Mouse (Mus musculus) hindbrain, embryonic 11.5 days (tissue): ENCODE measurements around the gene Ica1l. TPM values are rescaled to one million over a fixed set of nuclear protein-coding genes. Genes with fewer than 3 reads are reported as not detected.

ENCODE experiments used
- ATAC-seq: fragments of 200-750 bp; cut with Nextera tagmentation; 2 replicates; pipeline ENCODE4 v1.8.0; 2017; ENCODE audit warnings: mild to moderate bottlenecking, moderate TSS enrichment, moderate library complexity; ENCODE audit not compliant: low FRiP score
- DNase-seq: peaks from one replicate; pipeline ENCODE4 v3.0.0-alpha.2; 2015; ENCODE audit warnings: low spot score
- H3K27ac ChIP-seq: fragments of 300-500 bp; sonication (generic); 2 replicates; pipeline ENCODE4 v1.5.1; 2014; ENCODE audit warnings: mild to moderate bottlenecking, low read depth, low read length
- H3K27me3 ChIP-seq: fragments of 300-500 bp; sonication (generic); 2 replicates; pipeline ENCODE4 v1.6.1; 2014; ENCODE audit warnings: mild to moderate bottlenecking, low read length, moderate library complexity, mixed read lengths; ENCODE audit not compliant: control insufficient read depth, insufficient read depth
- H3K36me3 ChIP-seq: fragments of 300-500 bp; sonication (generic); 2 replicates; pipeline ENCODE4 v1.6.1; 2014; ENCODE audit warnings: mild to moderate bottlenecking, low read length, moderate library complexity, mixed read lengths; ENCODE audit not compliant: control insufficient read depth, insufficient read depth
- H3K4me1 ChIP-seq: fragments of 300-500 bp; sonication (generic); replicated peaks from 2 replicates; pipeline ENCODE4 v1.6.1; 2014; ENCODE audit warnings: low read length, mixed read lengths; ENCODE audit not compliant: control insufficient read depth, insufficient read depth
- H3K4me2 ChIP-seq: fragments of 300-500 bp; sonication (generic); replicated peaks from 2 replicates; pipeline ENCODE4 v1.6.1; 2014; ENCODE audit warnings: mild to moderate bottlenecking, low read depth, low read length
- H3K4me3 ChIP-seq: fragments of 300-500 bp; sonication (generic); 2 replicates; pipeline ENCODE4 v1.5.1; 2014; ENCODE audit warnings: low read depth, low read length
- H3K9ac ChIP-seq: fragments of 300-500 bp; sonication (generic); 2 replicates; pipeline ENCODE4 v1.6.1; 2014; ENCODE audit warnings: low read depth, low read length
- H3K9me3 ChIP-seq: fragments of 300-500 bp; sonication (generic); 2 replicates; pipeline ENCODE4 v1.6.1; 2016; ENCODE audit warnings: low read length; ENCODE audit not compliant: control insufficient read depth
- WGBS: fragments of 180-500 bp; shearing (Covaris S2); extraction: QIAGEN DNeasy Blood & Tissue Kit; methylation state at CpG from one replicate; pipeline ENCODE4 v1.1.7; 2014; 5-methylcytosine and 5-hydroxymethylcytosine counted together
- polyA plus RNA-seq: library from polyadenylated mRNA; unstranded; fragments of >200 nt; fragmentation: Nextera tagmentation; extraction: Ambion mirVana; gene quantifications from 2 replicates; pipeline ENCODE4 v1.2.1, GENCODE M21; 2014

Ica1l gene
- polyA plus RNA-seq, 1 experiment from 2014 or later: 4.5 TPM

DNA sequence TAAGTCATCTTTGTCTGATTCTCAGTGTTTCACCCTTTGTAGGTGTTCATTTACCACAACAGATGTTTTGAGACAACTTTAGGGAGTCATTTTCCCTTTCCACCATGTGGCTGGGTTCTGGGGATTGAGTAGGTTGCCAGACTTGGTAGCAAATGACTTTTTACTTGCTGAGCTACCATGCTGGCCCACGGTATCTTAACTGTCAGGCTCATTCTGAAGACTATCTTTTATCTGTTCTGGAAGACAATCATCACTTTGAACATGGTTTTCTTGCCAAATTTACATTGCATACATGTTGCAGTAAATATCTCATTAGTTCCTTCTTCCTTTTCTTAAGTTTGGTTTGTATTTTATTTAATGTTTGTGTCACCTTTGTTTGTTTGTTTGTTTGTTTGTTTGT, 97.0 kb downstream of the Ica1l start:
- ATAC-seq: no peak
- H3K4me1 ChIP-seq: no peaks in the 10 kb centered on the region
- DNase-seq: no peak
- WGBS: 92% methylated on average over 1 of the region's 1 CpGs
- H3K4me3 ChIP-seq: no peak overlapping the region
- H3K9ac ChIP-seq: no peak overlapping the region
- no peak overlapping the region for H3K4me2 ChIP-seq
- H3K36me3 ChIP-seq: no peaks in the 10 kb centered on the region
- H3K9me3 ChIP-seq: no peaks in the 10 kb centered on the region
- H3K27me3 ChIP-seq: no peaks in the 10 kb centered on the region
- H3K27ac ChIP-seq: no peak overlapping the region

DNA sequence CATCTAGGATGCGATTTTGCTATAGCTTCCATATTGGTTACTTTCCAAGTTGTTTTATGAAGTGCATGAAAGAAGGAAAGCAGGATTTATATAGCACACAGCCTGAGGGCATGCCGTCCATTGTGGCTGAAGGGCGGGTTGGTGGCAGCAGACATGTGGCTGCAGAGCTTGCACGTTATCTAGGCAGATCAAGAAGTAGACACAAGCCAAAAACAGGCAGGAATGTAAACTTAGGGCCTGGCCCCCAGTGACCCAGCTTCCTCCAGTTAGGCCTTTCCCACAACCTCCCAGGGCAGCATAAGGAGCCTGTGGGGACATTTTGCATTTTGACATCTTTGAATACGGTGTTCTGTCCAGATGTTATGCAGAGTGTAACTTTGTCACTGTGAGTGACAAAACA, 99.2 kb downstream of the Ica1l start:
- no peaks in the 10 kb centered on the region for H3K27me3 ChIP-seq
- peak; percentile 4 for DNase-seq
- no peak overlapping the region for H3K4me2 ChIP-seq
- WGBS: 64% methylated on average over 5 of the region's 5 CpGs
- H3K4me1 ChIP-seq: no peaks in the 10 kb centered on the region
- no peak for ATAC-seq
- H3K9ac ChIP-seq: no peak overlapping the region
- H3K4me3 ChIP-seq: no peak overlapping the region
- no peaks in the 10 kb centered on the region for H3K9me3 ChIP-seq
- H3K36me3 ChIP-seq: no peaks in the 10 kb centered on the region
- H3K27ac ChIP-seq: no peak overlapping the region

DNA sequence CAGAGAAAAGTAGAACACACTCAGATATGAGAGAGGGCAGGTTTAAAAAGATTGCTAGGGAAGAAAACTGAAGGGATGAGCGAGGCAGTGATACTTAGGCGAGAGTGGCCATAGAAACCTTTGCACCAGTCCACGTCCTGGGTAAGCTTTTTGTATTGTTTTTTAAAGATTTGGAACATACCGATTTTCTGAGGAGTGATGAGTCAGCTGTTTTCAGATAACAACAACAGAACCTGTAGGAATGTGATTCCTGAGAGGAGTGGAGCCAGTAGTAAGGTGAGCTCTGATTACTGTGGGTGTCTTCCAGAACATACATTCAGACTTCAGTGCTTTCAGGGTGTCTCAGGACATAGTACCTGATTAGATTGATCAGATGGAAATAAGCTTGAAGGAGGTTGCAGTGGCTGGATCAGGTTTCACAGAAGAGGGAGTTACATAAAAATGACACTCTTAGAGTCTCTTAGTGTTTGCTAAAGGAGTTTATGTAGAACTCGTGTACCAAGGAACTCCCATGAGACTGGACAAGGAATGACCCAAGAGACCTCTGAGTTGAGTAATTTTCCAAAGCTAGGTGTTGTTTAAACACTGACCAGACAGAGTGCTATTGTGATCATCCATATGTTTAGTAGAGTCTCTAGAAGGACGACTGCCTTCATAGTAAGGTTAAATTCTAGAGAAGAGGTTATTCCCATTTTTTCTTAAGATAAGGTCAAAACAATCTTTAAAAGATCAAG, 100.8 kb downstream of the Ica1l start:
- no peak overlapping the region for H3K9ac ChIP-seq
- no peak overlapping the region for H3K4me3 ChIP-seq
- H3K36me3 ChIP-seq: no peaks in the 10 kb centered on the region
- no peaks in the 10 kb centered on the region for H3K9me3 ChIP-seq
- H3K4me2 ChIP-seq: no peak overlapping the region
- H3K4me1 ChIP-seq: no peaks in the 10 kb centered on the region
- no peaks in the 10 kb centered on the region for H3K27me3 ChIP-seq
- DNase-seq: no peak
- 80% methylated on average over 6 of the region's 6 CpGs for WGBS
- H3K27ac ChIP-seq: no peak overlapping the region
- ATAC-seq: no peak

DNA sequence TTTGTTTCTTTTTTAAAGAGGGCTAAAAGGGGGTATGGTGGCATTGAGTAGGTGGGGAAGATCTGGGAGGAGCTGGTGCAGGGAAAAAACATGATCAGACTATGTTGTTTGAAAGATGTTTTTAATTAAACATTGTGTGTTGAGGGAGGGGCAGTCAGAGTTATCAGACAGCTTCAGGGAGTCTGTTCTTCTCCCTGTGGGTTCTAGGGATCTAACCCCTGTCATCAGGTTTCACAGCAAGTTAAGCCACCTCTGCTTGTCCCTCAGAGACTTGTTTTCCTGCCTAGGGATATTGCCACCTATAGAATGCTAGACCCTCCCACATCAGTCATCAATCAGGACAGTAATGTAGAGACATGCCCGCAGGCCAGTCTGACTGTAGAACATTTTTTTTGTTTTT, 101.9 kb downstream of the Ica1l start:
- H3K4me3 ChIP-seq: no peak overlapping the region
- no peaks in the 10 kb centered on the region for H3K4me1 ChIP-seq
- no peaks in the 10 kb centered on the region for H3K36me3 ChIP-seq
- H3K9ac ChIP-seq: no peak overlapping the region
- DNase-seq (no peak), ATAC-seq (no peak)
- 91% methylated on average over 1 of the region's 1 CpGs for WGBS
- no peaks in the 10 kb centered on the region for H3K27me3 ChIP-seq
- no peaks in the 10 kb centered on the region for H3K9me3 ChIP-seq
- no peak overlapping the region for H3K4me2 ChIP-seq
- no peak overlapping the region for H3K27ac ChIP-seq

DNA sequence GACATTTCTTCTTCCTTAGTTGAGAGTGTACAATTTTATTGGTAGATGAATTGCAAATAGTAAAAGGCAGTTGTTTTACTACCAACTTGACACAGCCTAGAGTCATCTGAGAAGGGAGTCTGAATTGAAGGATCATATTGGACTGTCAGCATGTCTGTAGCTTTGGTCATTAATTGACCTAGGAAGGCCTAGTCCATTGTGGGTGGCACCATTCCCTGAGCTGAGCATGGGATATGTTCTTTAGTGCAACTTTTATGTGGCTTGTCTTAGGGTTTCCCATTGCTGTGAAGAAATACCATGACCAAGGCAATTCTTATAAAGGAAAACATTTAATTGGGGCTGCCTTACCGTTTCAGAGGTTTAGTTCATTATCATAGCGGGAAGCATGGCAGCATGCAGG, 110.0 kb downstream of the Ica1l start:
- ATAC-seq (no peak), DNase-seq (no peak)
- Histone ChIP-seq H3K36me3 (no peaks in the 10 kb centered on the region), H3K4me2 (no peak overlapping the region), H3K9ac (no peak overlapping the region), H3K4me1 (no peaks in the 10 kb centered on the region), H3K9me3 (no peaks in the 10 kb centered on the region), H3K27ac (no peak overlapping the region), H3K27me3 (no peaks in the 10 kb centered on the region), H3K4me3 (no peak overlapping the region)
- WGBS: 91% methylated on average over 2 of the region's 2 CpGs

Other genes starting within 250 kb of the Ica1l start
- 20.2 and 20.8 TPM in 2 replicates for gene Fam117b, start 130.2 kb downstream of the Ica1l start, polyA plus RNA-seq
- 5.7 and 5.9 TPM in 2 replicates for gene Carf, start 55.1 kb upstream of the Ica1l start, polyA plus RNA-seq
- gene Wdr12, start 55.5 kb upstream of the Ica1l start, polyA plus RNA-seq: 50.2 and 50.7 TPM in 2 replicates
- 7.9 and 10.9 TPM in 2 replicates for gene Nbeal1, start 137.4 kb upstream of the Ica1l start, polyA plus RNA-seq